Mouse (Mus musculus): ENCODE measurements around the gene Pak6. TPM values are rescaled to one million over a fixed set of nuclear protein-coding genes. Genes with fewer than 3 reads are reported as not detected.

Pak6 gene
- polyA plus RNA-seq, 1 experiment, result 4.3 TPM

DNA sequence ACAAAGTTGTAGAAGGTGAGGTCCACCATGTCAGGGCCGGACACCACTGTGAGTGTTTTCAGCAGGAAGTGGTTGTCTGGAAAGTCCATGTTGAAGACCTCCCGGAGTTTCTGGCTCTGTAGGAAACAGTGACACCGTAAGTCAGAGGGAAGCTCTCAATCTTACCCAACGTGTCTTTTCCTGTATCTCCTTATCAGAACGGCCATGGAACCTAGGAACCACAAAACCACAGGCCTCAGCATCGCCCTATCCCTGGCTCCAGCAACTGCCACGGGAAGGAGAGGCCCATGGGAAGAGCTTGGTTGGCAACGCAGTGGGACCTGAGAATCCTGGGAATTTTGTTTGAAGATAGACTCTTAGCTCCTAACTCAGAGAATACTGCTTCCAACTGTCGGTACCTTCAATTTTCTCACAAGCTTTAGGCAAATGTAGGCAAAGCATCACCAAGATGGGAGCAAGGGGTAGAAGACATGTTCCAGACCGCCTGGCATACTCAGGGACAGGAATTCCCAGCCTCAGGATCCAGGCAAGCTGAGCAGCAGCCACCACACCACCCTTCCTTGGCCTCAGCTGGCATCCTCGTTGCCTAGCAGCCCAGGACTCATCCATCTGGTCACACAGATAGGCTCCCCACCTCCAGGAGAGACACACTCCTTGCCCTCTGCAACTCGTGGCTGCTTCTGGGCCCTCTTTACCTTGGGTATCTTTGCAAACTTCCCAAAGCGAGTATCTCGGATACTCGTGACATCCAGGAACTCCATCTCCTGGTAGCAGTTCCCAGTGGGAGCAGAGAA, 60.8 kb downstream of the Pak6 start:
- no peak overlapping the region for H3K27ac ChIP-seq (ENCODE audit: control insufficient read depth, insufficient read depth, low read length)
- WGBS, result 74% methylated on average over 15 of the region's 15 CpGs
- peaks cover 23% of the 10 kb centered on the region for H3K4me1 ChIP-seq (replicated peaks; ENCODE audit: control insufficient read depth, insufficient read depth, low read length)
- H3K36me3 ChIP-seq (ENCODE audit: control insufficient read depth, insufficient read depth, low read length), result peaks cover 5% of the 10 kb centered on the region
- no peak for DNase-seq
- H3K4me3 ChIP-seq (ENCODE audit: control insufficient read depth, insufficient read depth, low read length), result no peak overlapping the region
- H3K27me3 ChIP-seq (ENCODE audit: control insufficient read depth, insufficient read depth, low read length), result no peaks in the 10 kb centered on the region
- TF ChIP-seq POLR2A (IDR thresholded peaks at IDR 0.05; ENCODE audit: control insufficient read depth, extremely low read depth, insufficient read depth, low read length, poor library complexity), result no peak

DNA sequence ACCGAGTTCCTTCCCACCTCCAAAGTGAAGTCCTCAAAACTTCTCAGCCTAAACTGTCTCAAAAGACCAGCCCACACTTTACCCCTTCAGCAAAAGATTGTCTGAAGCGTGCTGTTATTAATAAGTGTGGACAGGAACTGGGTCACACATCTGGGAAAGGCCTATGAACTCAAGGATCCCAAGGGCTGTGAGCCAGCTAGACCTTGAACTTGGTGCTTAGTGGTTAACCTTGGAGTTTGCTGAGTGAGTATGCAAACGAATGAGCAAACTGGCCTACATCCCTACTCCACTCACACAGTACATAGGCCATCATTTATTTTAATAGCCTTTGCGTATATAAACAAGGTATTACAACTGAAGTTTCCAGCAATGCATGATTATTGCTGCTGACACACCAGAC, 62.4 kb downstream of the Pak6 start:
- no peak for DNase-seq

DNA sequence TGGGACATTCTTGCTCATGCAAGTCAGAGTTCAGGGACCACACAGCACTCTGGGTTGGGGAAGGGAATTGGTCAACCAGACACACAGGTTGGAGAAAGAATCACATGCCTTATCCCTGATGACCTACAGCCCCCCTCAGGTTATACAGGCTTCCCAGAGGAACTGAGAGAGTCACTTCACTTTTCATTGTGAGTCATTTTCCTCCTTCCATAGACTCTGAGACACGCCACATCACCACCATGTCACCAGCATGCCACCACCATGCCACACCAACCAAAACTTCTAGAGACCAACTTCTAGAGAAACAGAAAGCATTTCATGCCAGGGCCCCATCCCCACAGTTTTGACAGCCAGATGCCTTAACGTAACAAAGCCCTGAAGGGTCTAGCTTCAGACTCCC, 63.8 kb downstream of the Pak6 start:
- TF ChIP-seq POLR2A (IDR thresholded peaks at IDR 0.05; ENCODE audit: control insufficient read depth, extremely low read depth, insufficient read depth, low read length, poor library complexity) (no peak), CTCF (IDR thresholded peaks at IDR 0.05; ENCODE audit: borderline replicate concordance, control insufficient read depth, extremely low read depth, insufficient read depth, low read length, poor library complexity) (no peak)
- no peaks in the 10 kb centered on the region for H3K36me3 ChIP-seq (ENCODE audit: control insufficient read depth, insufficient read depth, low read length)
- no peak overlapping the region for H3K27ac ChIP-seq (ENCODE audit: control insufficient read depth, insufficient read depth, low read length)
- no peaks in the 10 kb centered on the region for H3K27me3 ChIP-seq (ENCODE audit: control insufficient read depth, insufficient read depth, low read length)
- H3K4me3 ChIP-seq (ENCODE audit: control insufficient read depth, insufficient read depth, low read length), result no peak overlapping the region
- DNase-seq, result no peak
- peaks cover 42% of the 10 kb centered on the region for H3K4me1 ChIP-seq (replicated peaks; ENCODE audit: control insufficient read depth, insufficient read depth, low read length)
- WGBS, result 93% methylated on average over 2 of the region's 2 CpGs

More for the DNA sequence above, 62.4 kb downstream of the Pak6 start:
- no peak overlapping the region for H3K27ac ChIP-seq (ENCODE audit: control insufficient read depth, insufficient read depth, low read length)
- no peaks in the 10 kb centered on the region for H3K27me3 ChIP-seq (ENCODE audit: control insufficient read depth, insufficient read depth, low read length)
- 96% methylated on average over 4 of the region's 4 CpGs for WGBS
- H3K4me3 ChIP-seq (ENCODE audit: control insufficient read depth, insufficient read depth, low read length), result no peak overlapping the region
- H3K4me1 ChIP-seq (replicated peaks; ENCODE audit: control insufficient read depth, insufficient read depth, low read length), result peaks cover 37% of the 10 kb centered on the region
- TF ChIP-seq POLR2A (IDR thresholded peaks at IDR 0.05; ENCODE audit: control insufficient read depth, extremely low read depth, insufficient read depth, low read length, poor library complexity) (no peak), CTCF (IDR thresholded peaks at IDR 0.05; ENCODE audit: borderline replicate concordance, control insufficient read depth, extremely low read depth, insufficient read depth, low read length, poor library complexity) (no peak)
- no peaks in the 10 kb centered on the region for H3K36me3 ChIP-seq (ENCODE audit: control insufficient read depth, insufficient read depth, low read length)

DNA sequence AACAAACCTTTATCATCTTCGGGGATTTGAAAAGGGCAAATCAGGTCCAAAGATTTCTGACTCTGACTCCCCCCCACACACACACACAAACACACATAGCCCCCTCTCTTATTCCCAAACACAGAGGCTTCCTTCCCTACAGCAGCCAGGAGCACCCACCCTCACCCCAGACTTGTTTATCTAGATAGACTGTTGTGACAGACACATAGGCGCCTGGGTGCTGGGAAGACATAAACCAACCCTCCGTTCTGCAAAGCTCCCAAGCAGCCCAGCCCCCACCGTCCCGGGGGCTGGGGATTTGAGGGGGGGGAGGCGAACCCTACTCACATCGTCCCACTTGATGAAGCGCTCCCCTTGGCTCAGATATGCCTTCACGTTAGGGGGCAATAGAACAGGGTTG, 64.8 kb downstream of the Pak6 start:
- no peak for DNase-seq
- 5% methylated on average over 9 of the region's 9 CpGs for WGBS
- no peak for TF ChIP-seq CTCF (IDR thresholded peaks at IDR 0.05; ENCODE audit: borderline replicate concordance, control insufficient read depth, extremely low read depth, insufficient read depth, low read length, poor library complexity)
- TF ChIP-seq POLR2A (IDR thresholded peaks at IDR 0.05; ENCODE audit: control insufficient read depth, extremely low read depth, insufficient read depth, low read length, poor library complexity), result no peak
- Histone ChIP-seq H3K27ac (ENCODE audit: control insufficient read depth, insufficient read depth, low read length) (peak overlapping the region; percentile 63; the same call in 1 of the 2 replicates), H3K4me1 (replicated peaks; ENCODE audit: control insufficient read depth, insufficient read depth, low read length) (peaks cover 42% of the 10 kb centered on the region), H3K36me3 (ENCODE audit: control insufficient read depth, insufficient read depth, low read length) (no peaks in the 10 kb centered on the region), H3K27me3 (ENCODE audit: control insufficient read depth, insufficient read depth, low read length) (no peaks in the 10 kb centered on the region), H3K4me3 (ENCODE audit: control insufficient read depth, insufficient read depth, low read length) (peak overlapping the region; percentile 89)

DNA sequence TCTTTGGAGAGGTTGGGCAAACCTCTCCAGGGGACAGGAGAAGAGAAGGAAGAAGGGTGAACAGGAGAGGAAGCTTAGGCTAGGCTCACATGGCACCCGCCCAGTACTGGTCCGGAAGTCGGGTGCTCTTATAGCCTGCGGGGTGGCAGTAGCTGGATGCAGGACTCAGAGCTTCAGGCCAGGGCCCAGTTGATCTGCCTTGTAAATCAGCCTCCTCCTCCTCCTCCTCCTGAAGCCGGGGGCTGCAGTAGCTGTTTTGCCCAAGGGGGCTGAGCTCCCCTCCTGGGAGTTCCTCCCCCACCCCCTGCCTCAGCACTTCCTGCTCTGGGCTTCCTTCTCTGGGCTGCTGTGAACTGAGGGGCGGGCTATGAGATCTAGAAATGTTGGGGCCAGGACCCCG, 65.2 kb downstream of the Pak6 start, which contains the start of gene Plcb2:
Gene Plcb2 (minus strand): TSS at position 102 of the 400 bp plus-strand sequence.
- Histone ChIP-seq H3K4me1 (replicated peaks; ENCODE audit: control insufficient read depth, insufficient read depth, low read length) (peaks cover 42% of the 10 kb centered on the region), H3K36me3 (ENCODE audit: control insufficient read depth, insufficient read depth, low read length) (no peaks in the 10 kb centered on the region), H3K4me3 (ENCODE audit: control insufficient read depth, insufficient read depth, low read length) (peak within 1 kb of the TSS; percentile 89), H3K27me3 (ENCODE audit: control insufficient read depth, insufficient read depth, low read length) (no peaks in the 10 kb centered on the region), H3K27ac (ENCODE audit: control insufficient read depth, insufficient read depth, low read length) (peak within 1 kb of the TSS; percentile 63; the same call in 1 of the 2 replicates)
- 3% methylated on average over 7 of the region's 7 CpGs for WGBS
- DNase-seq, result peak; percentile 76
- peak; percentile 54; the same call in 1 of the 2 replicates for TF ChIP-seq POLR2A (IDR thresholded peaks at IDR 0.05; ENCODE audit: control insufficient read depth, extremely low read depth, insufficient read depth, low read length, poor library complexity)
- no peak for TF ChIP-seq CTCF (IDR thresholded peaks at IDR 0.05; ENCODE audit: borderline replicate concordance, control insufficient read depth, extremely low read depth, insufficient read depth, low read length, poor library complexity)

DNA sequence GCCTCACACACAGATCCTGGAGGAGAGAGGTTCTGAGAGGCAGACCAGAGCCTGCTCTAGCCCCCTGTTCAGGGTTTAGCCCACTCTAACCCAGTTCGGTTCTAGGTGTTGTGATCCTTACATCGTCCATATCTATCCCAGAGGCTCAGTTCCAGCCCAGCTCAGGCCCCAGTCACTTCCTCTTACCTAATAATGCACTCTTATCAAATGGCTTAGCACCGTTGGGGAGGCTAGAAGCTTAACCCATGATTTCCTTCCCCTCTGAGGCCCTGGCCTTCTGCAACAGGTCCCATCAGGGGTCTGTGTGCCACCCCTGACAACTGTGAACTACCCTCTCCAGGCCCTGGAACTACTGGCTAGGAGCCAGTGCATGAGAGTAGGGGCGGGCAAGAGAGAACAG, 66.1 kb downstream of the Pak6 start:
- no peak for TF ChIP-seq CTCF (IDR thresholded peaks at IDR 0.05; ENCODE audit: borderline replicate concordance, control insufficient read depth, extremely low read depth, insufficient read depth, low read length, poor library complexity)
- TF ChIP-seq POLR2A (IDR thresholded peaks at IDR 0.05; ENCODE audit: control insufficient read depth, extremely low read depth, insufficient read depth, low read length, poor library complexity), result no peak
- 37% methylated on average over 4 of the region's 4 CpGs for WGBS
- no peak for DNase-seq
- H3K4me1 ChIP-seq (replicated peaks; ENCODE audit: control insufficient read depth, insufficient read depth, low read length), result peaks cover 42% of the 10 kb centered on the region
- no peaks in the 10 kb centered on the region for H3K36me3 ChIP-seq (ENCODE audit: control insufficient read depth, insufficient read depth, low read length)
- H3K27me3 ChIP-seq (ENCODE audit: control insufficient read depth, insufficient read depth, low read length), result no peaks in the 10 kb centered on the region
- 0 out of 2 replicates have a peak overlapping the region, but pooled peaks have one; percentile 63 for H3K27ac ChIP-seq (ENCODE audit: control insufficient read depth, insufficient read depth, low read length)
- no peak overlapping the region for H3K4me3 ChIP-seq (ENCODE audit: control insufficient read depth, insufficient read depth, low read length)

All from thymus, adult 2 months (tissue).